Mouse (Mus musculus) regulatory T cell (primary cell): ENCODE results near the gene Gh.

Source experiments
- in situ Hi-C: fragments of 300-600 bp; cut with MboI, MseI; formaldehyde crosslinking; loops from one replicate; pipeline ENCODE4 v1.15.1; 2025; ENCODE audit warnings: high pct_unique_total_duplicates

Gene Gh

DNA sequence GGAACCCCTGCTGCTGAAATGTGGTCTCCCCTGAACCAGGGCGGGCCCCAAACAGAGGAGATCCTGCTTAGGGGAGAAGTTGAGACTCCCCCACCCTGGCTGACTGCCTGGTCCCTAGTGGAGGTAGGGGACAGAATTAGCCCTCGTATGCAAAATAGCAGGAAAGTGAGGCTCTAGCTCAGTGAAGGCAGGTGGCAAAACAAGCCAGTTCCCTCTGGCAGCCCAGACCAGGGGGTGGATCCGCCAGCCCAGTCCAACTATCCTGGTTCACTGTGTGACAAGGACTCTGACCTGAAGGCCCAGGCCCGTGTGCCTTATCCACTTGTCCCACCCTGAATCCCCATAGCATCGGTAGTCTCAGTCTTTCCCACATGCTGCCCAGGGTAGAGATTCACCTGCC lies 8.5 kb upstream of the Gh start:
- in situ Hi-C loops, result no loop called here

DNA sequence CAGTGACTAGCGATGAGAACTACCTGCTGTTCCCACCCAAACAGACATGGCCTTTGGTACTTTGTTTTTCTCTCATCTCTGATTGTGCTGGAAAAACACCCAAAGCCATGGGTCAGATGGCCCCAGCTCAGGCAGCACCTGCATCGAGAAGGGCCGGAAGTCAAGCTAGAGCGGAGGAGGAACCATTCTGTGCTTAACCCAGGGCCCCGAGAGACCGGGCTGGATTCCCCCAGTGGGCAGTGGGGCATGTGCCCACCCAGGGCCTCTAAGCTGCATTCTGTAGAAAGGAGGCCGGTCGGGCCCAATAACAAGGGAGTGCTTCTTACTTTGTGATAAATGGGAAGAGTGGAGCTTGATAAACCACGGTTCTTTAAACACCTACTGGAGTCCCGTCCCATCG lies 6.5 kb upstream of the Gh start:
- in situ Hi-C loops, result no loop called here

DNA sequence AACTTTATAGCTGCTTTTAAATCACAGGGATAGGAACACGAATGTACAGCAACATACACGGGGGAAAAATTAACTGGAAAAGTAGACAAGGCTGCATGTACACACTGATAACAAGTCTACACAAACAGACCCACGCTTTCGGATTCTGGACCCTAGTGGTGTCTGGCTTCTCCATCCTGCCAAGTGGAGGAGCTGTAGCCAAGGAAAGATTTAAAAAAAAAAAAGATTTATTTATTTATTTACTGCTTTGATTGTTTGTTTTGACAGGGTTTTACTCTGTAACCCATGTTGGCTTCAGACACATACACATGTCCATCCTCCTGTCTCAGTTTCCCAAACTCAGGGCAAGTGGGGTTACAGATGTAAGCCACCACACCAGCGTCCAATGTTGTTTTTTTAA lies 5.8 kb upstream of the Gh start:
- in situ Hi-C loops, result no loop called here

DNA sequence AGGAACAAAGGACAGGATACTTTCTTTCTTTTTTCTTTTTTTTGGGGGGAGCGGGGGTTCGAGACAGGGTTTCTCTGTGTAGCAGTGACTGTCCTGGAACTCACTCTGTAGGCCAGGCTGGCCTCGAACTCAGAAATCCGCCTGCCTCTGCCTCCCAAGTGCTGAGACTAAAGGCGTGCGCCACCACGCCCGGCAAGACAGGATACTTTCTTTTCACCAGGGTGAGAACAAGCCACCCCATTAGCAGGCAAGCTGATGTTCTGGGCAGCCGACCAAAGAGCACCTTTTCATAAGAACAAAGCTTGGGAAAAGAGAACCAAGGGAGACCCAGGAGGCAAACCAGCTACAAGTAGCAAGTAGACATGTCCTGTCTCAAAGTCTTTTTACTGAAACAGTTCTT lies 5.1 kb upstream of the Gh start:
- in situ Hi-C loops, result no loop called here

DNA sequence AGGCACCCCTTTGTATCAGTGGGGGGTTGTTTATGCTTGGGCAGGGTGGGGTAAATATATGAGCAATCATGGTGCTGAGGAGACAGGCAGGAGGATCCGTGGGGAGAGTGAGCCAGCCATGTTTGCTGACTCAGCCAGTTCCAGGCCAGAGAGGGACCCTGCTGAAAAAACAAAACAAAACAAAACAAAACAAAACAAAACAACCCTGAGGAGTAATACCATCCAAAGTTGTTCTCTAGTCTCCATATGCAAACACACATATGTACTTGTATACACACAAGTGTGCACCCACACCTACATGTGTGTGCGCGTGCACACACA lies 4.4 kb upstream of the Gh start:
- in situ Hi-C loops, result no loop called here

DNA sequence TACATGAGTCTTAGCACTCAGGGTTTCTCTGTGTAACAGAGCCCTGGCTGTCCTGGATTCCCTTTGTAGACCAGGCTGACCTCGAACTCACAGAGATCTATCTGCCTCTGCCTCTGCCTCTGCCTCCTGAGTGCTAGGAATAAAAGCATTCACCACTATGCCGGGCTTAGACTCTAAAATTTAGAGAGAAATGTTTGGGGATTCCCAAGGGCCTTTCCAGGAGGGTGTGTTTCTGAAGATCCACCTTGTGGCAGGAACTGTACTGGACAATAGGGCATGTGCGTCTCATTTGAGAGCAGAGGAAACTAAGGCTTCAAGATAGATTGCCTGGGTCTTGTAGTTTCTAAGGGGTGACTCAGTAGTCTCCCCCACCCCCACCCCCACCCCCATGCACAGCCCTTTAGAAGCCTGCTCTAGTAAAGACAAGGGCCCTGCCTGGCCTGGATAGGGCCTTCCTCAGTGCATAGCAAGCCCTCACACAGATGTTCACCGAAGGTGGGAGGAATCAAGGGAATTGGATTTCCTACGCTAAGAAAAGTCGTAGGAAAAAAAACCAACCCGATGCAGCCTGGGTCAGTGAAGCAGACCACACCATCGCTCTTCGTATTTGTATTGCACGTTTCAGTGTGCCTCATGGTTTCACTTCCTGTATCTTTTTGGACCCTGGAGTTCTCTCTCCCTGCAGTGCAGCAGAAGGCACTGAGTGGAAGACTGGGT lies 3.8 kb upstream of the Gh start:
- in situ Hi-C loops, result no loop called here

DNA sequence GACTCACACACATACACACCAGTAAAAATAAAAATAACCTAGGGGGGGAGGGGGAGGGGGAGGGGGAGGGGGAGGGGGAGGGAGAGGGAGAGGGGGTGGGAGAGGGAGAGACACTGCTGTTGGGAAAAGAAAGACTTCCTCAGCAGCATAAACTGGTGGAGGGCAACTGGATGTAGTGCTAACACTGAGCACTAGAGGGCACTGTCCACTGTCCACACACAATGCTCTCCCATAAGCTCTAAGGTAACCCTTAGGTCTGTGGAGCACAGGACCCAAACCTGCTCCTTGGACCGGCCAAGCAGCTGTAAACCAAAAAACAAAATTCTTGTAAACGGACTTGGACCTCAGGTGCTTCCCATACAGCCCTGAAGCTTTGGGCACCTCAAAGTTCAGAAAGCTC lies 969 bp upstream of the Gh start:
- in situ Hi-C loops, result no loop called here

DNA sequence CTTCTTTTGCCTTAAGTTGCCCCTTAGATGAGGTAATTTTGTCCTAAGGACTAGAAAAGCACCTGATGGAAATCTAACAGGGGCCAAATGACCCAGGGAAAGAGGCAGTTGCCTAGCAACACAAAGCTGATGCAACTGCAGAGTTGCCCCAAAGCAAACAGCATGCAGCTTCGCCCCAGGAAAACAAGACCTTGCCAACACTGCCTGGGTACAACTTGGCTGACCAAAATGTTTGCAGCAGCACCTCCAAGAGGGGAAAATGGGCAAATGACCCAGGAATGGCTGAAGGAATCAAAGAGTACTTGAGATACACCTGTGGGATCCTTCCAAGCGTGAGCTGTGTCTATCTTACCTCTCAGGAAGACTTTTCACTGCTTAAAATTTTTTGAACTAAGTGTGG lies 9.8 kb downstream of the Gh start:
- in situ Hi-C loops, result no loop called here

DNA sequence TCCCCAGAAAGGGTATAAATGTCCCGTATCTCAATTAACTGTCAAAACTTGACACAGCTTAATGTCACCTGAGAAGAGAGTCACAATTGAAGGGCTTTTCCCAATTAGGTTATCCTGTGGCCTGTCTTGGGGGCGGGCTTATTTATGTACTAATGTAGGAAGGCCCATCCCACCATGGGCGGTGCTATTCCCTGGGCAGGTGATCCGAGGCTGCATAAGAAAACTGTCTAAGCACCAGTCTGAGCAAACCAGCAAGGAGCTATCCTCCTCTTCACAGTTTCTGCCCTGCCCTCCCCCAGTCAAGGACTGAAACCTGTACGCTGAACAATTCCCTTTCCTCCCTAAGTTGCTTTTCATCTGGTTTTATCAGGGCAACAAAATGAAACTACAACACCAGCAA lies 11.3 kb downstream of the Gh start:
- in situ Hi-C loops, result no loop called here

DNA sequence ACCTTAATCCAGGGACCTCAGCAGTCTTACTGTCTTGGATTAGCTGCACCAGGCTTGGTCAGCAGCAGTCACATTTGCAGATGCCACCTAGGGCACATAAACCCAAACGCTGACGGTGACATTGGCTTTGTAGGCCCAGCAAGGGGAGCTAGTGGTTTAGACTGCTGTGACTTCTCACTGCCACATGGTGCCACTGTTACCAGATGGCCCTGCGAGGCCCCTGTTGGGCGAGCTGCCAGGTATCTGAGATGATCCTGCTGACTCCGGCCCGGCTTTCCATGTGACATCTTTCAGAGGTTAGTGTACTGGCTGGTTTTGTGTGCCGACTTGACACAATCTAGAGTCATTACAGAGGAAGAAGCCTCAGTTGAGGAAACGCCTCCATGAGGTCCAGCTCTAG lies 12.3 kb downstream of the Gh start:
- in situ Hi-C loops, result loop anchor here (5.0 kb wide), 1 partner anchor 33 kb away; no protein-coding TSS in a partner anchor

DNA sequence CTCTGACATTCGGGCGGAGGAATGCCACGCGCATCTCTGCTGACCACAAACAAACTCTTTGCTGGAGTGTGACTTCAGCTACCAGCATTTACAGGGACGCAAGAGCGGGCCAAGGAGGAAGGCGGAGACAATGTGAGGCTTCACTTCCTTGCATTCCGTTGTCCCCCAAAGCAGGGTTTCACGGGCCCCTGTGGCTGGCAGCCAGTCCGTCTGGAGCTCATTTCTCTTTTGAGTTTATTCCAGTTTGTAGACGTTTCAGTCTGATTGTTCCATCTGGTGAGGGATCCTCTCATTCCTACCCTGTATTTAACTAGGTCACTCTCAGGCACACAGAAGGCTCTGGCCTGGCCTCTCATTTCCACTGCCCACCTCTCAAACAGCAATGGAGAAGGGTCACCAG lies 14.7 kb downstream of the Gh start:
- in situ Hi-C loops, result loop anchor here (5.0 kb wide), 1 partner anchor 35 kb away; no protein-coding TSS in a partner anchor

DNA sequence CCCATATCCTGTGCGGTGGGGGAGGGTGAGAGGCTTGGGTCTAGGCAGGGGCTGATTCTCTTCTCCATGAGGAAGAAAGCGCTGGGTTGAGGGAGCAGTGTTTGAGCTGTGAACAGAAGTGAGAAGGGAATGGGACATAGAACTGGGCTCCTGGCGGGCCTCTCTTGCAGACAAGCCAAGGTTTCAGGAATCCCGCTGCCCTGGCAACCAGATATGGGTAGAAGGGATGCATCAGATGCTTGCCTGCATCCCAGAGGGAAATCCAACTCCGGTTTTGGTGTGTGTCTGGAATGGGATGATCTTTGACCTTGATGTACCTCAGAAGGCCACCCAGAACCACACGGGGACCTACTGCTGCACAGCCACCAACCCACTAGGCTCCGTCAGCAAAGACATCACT lies 15.5 kb downstream of the Gh start:
- in situ Hi-C loops, result loop anchor here (5.0 kb wide), 1 partner anchor 36 kb away; no protein-coding TSS in a partner anchor

DNA sequence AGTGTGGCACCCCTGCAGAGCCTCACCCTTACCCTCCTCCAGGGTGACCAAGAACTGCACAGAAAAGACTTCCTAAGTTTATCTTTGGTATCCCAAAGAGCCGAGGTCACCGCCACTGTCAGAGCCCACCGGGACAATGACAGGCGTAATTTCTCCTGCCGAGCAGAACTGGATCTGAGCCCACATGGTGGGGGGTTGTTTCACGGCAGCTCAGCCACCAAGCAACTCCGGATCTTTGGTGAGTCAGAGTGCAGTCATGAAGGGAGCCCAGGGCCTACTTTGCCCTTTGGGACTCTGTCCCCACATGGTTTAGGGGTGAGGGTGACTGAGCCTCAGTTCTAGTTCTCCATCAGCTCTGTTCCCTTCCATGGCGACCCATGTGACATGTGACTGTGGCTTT lies 17.5 kb downstream of the Gh start:
- in situ Hi-C loops, result no loop called here

DNA sequence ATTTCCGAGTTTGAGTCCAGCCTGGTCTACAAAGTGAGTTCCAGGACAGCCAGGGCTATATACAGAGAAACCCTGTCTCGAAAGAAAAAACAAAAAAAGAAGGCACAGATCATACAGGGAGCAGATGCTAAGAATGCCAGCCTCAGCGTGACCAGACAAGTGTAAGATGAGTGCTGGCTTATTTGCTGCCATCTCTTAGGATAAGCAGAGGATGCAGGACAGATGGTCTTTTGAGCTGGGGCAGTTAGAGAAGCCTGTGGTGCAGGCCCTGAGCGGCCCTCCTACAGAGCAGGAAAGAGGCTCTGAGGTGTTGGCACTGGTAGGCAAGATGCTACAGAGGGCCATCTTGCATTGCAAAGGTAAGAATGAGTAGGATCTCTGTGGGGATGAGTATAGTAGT lies 18.3 kb downstream of the Gh start:
- in situ Hi-C loops, result no loop called here

DNA sequence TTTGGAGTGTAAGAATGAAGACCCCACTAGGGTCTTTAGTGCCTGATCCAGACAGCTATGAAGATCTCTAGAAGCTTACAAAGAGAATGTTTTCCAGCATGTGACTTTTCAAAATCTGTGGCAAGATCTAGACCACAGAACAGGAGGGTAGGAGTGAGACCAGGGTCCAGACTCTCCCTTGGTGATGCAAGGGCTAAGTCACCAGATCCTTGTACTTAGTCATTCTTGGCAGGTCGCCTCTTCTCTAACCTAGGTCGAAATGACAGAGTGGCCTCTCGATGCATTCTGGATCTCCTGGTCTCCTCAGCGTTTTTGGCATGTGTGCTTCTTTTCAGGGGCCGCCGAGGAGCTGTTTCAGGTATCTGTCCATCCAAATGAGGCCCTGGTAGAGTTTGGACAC lies 19.2 kb downstream of the Gh start:
- in situ Hi-C loops, result no loop called here

DNA sequence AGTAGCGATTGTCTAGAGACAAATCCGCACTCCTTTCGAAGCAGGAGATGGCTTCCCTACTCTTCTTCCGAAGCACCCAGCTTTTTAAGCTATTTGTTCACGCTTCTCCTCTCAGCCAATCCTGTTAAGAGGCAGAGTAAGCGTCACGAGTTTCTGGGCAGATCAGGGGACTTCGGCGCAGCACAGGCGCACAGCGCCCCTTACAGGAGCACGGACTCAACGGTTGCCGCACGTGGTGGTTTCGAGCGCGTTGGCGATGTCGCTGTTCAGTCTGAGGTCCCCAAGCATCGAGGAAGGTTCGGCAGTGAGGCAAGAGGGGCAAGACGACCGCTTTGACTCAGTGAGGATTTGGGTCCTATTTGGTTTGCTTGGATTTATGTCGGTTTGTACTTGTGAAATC lies 25.2 kb downstream of the Gh start, which contains the start of gene Tcam1:
Tcam1 (plus strand) TSS at position 219 of the 400 bp plus-strand sequence.
- in situ Hi-C loops, result loop anchor here (10.0 kb wide), 1 partner anchor 638 kb away; no protein-coding TSS in a partner anchor

DNA sequence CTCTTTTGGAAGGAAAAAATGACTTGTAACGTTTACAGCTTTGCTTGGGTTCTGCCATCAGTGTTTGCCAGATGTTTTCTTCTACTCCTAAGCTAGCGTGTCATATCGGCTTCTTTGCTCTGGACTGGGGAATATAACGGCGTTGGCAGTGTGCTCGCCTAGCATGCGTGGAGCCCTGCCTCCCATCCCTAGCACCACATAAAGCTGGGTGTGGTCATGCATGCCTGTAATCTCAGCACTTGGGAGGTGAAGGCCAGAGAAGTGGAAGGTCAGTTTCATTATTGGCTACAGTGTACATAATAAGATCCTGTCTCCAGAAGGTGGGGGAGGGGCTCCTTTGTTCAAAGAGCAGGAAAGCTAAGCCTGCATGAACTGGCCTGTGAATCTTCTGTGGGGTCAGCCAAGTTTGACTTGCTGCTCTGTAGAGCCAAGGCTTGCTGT lies 26.7 kb downstream of the Gh start:
- in situ Hi-C loops, result loop anchor here (10.0 kb wide), 1 partner anchor 640 kb away; no protein-coding TSS in a partner anchor

DNA sequence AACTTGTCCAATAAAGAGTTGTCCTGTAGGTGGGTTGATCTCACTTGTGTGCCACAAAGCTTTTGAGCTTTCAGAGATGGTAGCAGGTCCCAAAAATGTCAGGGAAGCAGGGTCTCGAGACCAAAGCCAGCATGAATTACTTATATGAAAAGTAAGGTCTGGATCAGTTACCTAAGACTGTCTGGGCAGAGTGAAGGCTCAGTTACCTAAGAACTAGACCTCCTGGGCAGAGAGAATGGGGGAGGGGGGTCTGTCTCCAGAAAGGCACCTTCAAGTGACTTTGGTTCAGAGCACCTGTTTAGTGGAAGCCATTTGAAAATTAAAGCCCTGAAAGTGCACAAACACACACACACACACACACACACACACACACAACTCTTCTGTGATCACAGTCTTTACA lies 27.3 kb downstream of the Gh start:
- in situ Hi-C loops, result loop anchor here (10.0 kb wide), 1 partner anchor 640 kb away; no protein-coding TSS in a partner anchor

DNA sequence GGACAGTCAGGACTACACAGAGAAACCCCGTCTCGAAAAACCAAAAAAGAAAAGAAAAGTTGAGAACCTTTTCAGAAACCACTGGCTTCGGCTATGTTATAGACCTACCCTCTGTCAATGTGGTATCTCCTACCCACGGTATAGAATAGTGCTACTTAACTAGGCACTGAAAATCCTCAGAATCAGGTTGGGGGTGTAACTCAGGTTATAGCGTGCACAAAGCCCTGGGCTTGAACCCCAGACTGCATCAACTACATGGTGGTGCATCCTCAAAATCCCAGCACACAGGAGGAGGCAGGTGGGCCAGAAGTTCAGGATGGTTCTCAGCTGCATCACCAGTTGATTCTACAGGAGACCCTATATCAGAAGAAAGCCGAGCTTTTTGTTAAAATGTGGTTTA lies 27.9 kb downstream of the Gh start:
- in situ Hi-C loops, result loop anchor here (10.0 kb wide), 1 partner anchor 641 kb away; no protein-coding TSS in a partner anchor

DNA sequence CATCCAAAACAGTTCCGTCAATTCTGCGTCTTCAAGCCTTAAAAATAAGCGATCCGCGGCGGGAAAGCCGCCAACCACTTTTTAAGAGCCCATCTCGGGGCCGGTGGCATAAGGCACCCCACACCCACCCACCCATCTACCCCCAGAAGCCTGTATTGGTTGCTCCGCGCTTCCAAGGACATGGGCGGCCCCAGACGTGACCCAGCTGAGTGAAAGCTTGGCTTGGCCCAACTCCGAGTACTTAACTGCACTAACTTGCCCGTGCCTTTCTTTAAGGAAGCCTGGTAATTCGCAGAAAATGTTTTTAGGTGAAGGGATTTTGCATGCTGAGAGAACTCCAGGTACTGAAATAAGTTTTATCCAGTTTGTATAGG lies 28.4 kb downstream of the Gh start:
- in situ Hi-C loops, result loop anchor here (10.0 kb wide), 1 partner anchor 642 kb away; no protein-coding TSS in a partner anchor

DNA sequence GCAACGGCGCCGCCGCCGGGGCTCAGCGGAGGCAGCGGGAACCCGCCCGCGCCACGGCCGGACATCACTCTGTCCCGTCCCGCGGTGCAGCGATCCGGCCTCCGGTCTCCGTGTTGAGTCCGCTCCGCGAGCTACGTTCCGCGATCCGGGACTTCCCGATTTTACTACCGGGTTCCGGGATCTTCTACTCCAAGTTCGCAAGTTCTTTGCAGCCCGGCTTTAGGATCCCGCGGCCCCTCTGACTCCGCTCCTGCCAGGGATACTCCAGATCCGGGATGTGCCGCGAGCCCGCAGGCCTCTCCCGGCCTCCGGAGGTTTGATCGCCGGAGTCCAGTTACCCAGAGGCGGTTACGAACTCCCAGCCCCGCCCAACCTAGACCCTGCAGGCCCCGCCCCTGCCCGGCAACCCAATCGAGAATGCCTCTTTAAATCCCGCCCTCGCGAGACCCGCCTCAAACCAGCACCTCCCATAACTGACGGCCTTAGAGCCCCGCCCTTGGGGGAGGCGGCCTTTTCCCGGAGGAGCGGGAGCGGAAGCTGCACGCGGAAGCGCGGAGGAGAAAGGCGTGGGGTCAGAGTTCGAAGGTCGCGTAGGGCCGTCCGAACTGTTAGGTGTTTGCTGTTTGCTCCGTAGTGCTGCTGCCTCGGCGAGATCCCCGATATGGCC lies 28.9 kb downstream of the Gh start, which contains the start of gene Smarcd2:
Smarcd2 (minus strand) TSS at position 329 of the 667 bp plus-strand sequence.
- in situ Hi-C loops, result loop anchor here (10.0 kb wide), 1 partner anchor 642 kb away; no protein-coding TSS in a partner anchor

DNA sequence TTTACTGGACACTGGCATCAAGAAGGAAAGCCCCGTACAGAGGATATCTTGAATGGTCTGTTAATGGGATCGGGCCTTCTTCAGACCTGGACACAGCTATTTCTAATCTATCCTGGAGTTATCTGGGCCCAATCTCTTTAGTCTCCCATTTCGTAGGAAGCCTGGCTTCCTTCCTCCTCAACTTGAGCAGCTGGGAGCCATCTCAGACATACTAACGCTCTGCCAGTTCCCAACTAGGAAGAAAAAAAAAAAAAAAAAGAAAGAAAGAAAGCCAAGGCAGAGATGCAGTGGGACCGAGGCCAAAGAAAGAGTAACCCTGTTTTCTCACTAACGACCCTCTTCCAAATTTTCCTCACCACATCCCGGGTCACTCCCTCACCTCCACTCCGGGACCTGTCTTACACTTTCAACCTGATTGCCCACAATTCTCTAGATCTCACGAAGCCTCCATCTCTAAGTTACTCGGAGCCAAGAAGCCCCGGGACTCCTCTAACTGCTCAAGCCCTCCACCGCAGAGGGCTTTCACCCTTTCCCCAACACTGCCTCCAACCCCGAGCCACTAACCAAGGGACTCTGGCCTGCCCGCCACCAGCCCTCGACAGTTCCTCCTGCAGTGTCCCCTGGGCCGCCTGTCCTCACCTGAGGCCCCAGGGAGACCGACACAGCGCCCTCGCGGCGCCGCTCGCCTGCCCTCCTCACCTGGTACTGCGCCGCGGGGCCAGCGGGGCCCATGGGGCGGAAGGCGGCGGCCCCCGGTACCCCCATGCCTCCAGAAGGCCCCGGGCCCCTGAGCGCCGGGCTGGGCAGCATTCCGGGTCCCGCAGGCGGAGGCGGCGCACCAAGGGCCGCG lies 29.6 kb downstream of the Gh start:
- in situ Hi-C loops, result loop anchor here (10.0 kb wide), 1 partner anchor 643 kb away; no protein-coding TSS in a partner anchor
